Mouse (Mus musculus) ES-E14 (cell line): ENCODE measurements at regions not wholly inside any gene's neighbourhood (a gene's known extent, or its start where the extent isn't known, plus 50 kb on each side); places are given as distances from the start of the nearest gene placed in this dataset.

ENCODE experiments used
- HCFC1 ChIP-seq: IDR thresholded peaks from 2 replicates; pipeline ENCODE4 v1.6.1; 2012; ENCODE audit warnings: low read length, inconsistent platforms, borderline replicate concordance; ENCODE audit not compliant: insufficient read depth
- MAFK ChIP-seq: IDR thresholded peaks from 2 replicates; pipeline ENCODE4 v1.6.1; 2014; ENCODE audit warnings: mild to moderate bottlenecking, low read depth, low read length, inconsistent platforms; ENCODE audit not compliant: insufficient read depth
- ZC3H11A ChIP-seq: IDR thresholded peaks from 2 replicates; pipeline ENCODE4 v1.6.1; 2012; ENCODE audit warnings: low read depth, mild to moderate bottlenecking, inconsistent platforms, low read length, borderline replicate concordance
- ZNF384 ChIP-seq: IDR thresholded peaks from 2 replicates; pipeline ENCODE4 v1.6.1; 2012; ENCODE audit warnings: low read depth, low read length, inconsistent platforms

DNA sequence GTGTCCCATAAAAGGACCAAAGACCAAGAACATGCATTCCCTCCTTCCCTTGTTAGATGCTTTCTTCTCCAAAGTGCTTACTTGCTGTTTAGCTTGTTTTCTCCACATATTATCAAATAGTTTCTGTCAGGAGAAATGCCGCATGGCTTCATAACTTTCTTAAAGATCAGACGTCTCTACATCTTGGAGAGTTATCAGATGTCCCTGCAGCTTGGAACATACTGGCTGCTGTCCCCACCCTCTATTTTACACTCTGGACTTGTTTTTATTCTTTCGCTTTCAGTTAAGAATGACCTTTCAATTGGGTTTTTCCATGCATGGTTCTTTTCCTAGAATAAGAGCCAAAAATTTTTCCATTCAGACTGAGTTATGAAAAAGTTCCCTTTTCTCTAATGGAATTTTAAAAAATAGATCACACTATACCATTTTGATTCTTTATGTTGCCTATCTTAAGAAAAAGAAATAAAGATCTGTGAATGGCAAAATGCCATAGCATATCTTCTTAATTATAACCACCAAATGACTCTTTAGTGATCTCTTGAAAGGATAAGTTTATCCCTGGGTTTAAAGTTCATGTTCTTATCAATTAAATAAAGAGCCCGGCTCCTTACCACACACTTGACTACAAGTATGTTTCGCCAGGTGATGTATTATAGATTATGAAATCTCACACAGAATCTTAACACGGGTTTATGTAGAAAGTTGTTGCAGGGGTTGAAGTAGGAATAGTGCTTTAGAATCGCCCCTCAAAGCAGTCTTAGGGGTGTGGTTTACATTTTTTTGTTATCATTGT is 232.1 kb downstream of the Nfkbiz start:
- TF ChIP-seq MAFK (no peak), ZNF384 (no peak), HCFC1 (no peak), ZC3H11A (no peak)
